Mouse (Mus musculus) spleen, postnatal 4 days (tissue): ENCODE results near the gene Tmem131.
"Not testable (repeated sequence)": the region's sequence is repeated elsewhere in the genome, so short reads cannot be mapped to it uniquely, and the experiment has no call there.

Experiments used
- DNase-seq, 2 experiments: peaks; one replicate each; pipeline ENCODE4 v3.0.0; 2022; ENCODE audit warnings: low spot score in 2 of 2

The Tmem131 gene

GRCm38 (mm10) chr1:36836274-36836954 lies 107.1 kb downstream of the Tmem131 start:
- no peak for DNase-seq

- no peak for DNase-seq
Observed at GRCm38 (mm10) chr1:36835593-36835992, 107.9 kb downstream of the Tmem131 start.

- no peak for DNase-seq
Observed at GRCm38 (mm10) chr1:36834090-36834489, 109.4 kb downstream of the Tmem131 start.

- no peak for DNase-seq
Observed at GRCm38 (mm10) chr1:36830913-36831866, 112.3 kb downstream of the Tmem131 start.

- DNase-seq = no peak
Observed at GRCm38 (mm10) chr1:36824356-36824755, 119.1 kb downstream of the Tmem131 start.

- DNase-seq = not testable (repeated sequence)
Observed at GRCm38 (mm10) chr1:36821918-36822317, 121.5 kb downstream of the Tmem131 start.

GRCm38 (mm10) chr1:36815166-36815565 lies 128.3 kb downstream of the Tmem131 start:
- no peak for DNase-seq

GRCm38 (mm10) chr1:36814271-36814903 lies 129.1 kb downstream of the Tmem131 start:
- no peak for DNase-seq

GRCm38 (mm10) chr1:36813415-36813814 lies 130.1 kb downstream of the Tmem131 start:
- no peak for DNase-seq

GRCm38 (mm10) chr1:36811806-36812205 lies 131.7 kb downstream of the Tmem131 start:
- DNase-seq = no peak

GRCm38 (mm10) chr1:36807782-36808565 lies 135.5 kb downstream of the Tmem131 start:
- no peak for DNase-seq

- no peak for DNase-seq
Observed at GRCm38 (mm10) chr1:36807086-36807485, 136.4 kb downstream of the Tmem131 start.

- no peak for DNase-seq
Observed at GRCm38 (mm10) chr1:36806181-36806905, 137.1 kb downstream of the Tmem131 start.

GRCm38 (mm10) chr1:36804833-36805232 lies 138.6 kb downstream of the Tmem131 start:
- no peak for DNase-seq

- DNase-seq = no peak
Observed at GRCm38 (mm10) chr1:36804259-36804658, 139.2 kb downstream of the Tmem131 start.

- DNase-seq = no peak
Observed at GRCm38 (mm10) chr1:36800379-36801011, 143.0 kb downstream of the Tmem131 start.

- no peak for DNase-seq
Observed at GRCm38 (mm10) chr1:36797481-36797880, 146.0 kb downstream of the Tmem131 start.

- DNase-seq = no peak
Observed at GRCm38 (mm10) chr1:36796711-36797110, 146.8 kb downstream of the Tmem131 start.

- no peak for DNase-seq
Observed at GRCm38 (mm10) chr1:36789416-36789815, 154.1 kb downstream of the Tmem131 start.

GRCm38 (mm10) chr1:36786377-36786776 lies 157.1 kb downstream of the Tmem131 start:
- DNase-seq = no peak
